Comparison of ENCODE assay signal across 8 mouse cellular contexts in genomic region chr17:7821553-7822186, GRCm38 (mm10). TPM values are rescaled to one million over a fixed set of nuclear protein-coding genes. Genes with fewer than 3 reads are reported as not detected.
DNase-seq lines count a peak whose midpoint lies in the region; ATAC-seq and TF ChIP-seq lines count a peak whose summit lies in the region.

No protein-coding gene starts in this region.

- H3K4me2 ChIP-seq in midbrain, embryonic 16.5 days (ENCODE audit: low read length), result no peak overlapping the region
- H3K4me2 ChIP-seq in heart, postnatal 0 days (ENCODE audit: low read depth, low read length), result no peak overlapping the region
- H3K4me2 ChIP-seq in limb, embryonic 14.5 days (replicated peaks; ENCODE audit: low read depth, low read length, severe bottlenecking), result no peak overlapping the region; the same call in 1 of the 2 replicates
- no peak overlapping the region for H3K4me2 ChIP-seq in stomach, postnatal 0 days (replicated peaks; ENCODE audit: low read depth)

- TF ChIP-seq POLR2A in cerebellum, adult 2 months (IDR thresholded peaks at IDR 0.05; ENCODE audit: borderline replicate concordance, insufficient read depth, low read length), result no peak
- TF ChIP-seq POLR2A in limb, embryonic 14.5 days (IDR thresholded peaks at IDR 0.05; ENCODE audit: borderline replicate concordance, extremely low read depth, insufficient read depth, insufficient read length), result no peak

- peak in 1 of 2 experiments; percentile 21 for DNase-seq in cerebellum, adult 2 months
- DNase-seq in cerebellum, adult 11 months, result no peak
- DNase-seq in midbrain, embryonic 10.5 days (ENCODE audit: low spot score), result peak; percentile 44
- peak; percentile 45 for DNase-seq in brain, adult 2 months (ENCODE audit: low read depth, low spot score)
- peak; percentile 36 for DNase-seq in heart, postnatal 0 days (ENCODE audit: low spot score)
- DNase-seq in limb, embryonic 14.5 days (ENCODE audit: low spot score), result peak; percentile 53
- DNase-seq in stomach, postnatal 0 days (ENCODE audit: low spot score), result peak; percentile 60

- TF ChIP-seq EP300 in heart, postnatal 0 days (IDR thresholded peaks at IDR 0.05; ENCODE audit: low read depth), result no peak
- no peak for TF ChIP-seq EP300 in stomach, postnatal 0 days (optimal IDR thresholded peaks at IDR 0.05)

- H3K9ac ChIP-seq in midbrain, embryonic 16.5 days (ENCODE audit: low read depth, low read length), result no peak overlapping the region
- H3K9ac ChIP-seq in heart, postnatal 0 days (replicated peaks; ENCODE audit: low read depth, low read length), result no peak overlapping the region
- no peak overlapping the region for H3K9ac ChIP-seq in limb, embryonic 14.5 days (ENCODE audit: low read depth, low read length, severe bottlenecking)
- H3K9ac ChIP-seq in stomach, postnatal 0 days (ENCODE audit: low read length), result no peak overlapping the region

- no peak overlapping the region for H3K4me3 ChIP-seq in cerebellum, adult 2 months (replicated peaks; ENCODE audit: insufficient read depth, low read depth, low read length)
- no peak overlapping the region for H3K4me3 ChIP-seq in midbrain, embryonic 10.5 days
- H3K4me3 ChIP-seq in midbrain, embryonic 16.5 days (ENCODE audit: low read depth, low read length), result no peak overlapping the region
- no peak overlapping the region for H3K4me3 ChIP-seq in heart, postnatal 0 days (ENCODE audit: low read depth, low read length)
- H3K4me3 ChIP-seq in limb, embryonic 14.5 days (replicated peaks; ENCODE audit: low read length), result no peak overlapping the region
- H3K4me3 ChIP-seq in stomach, postnatal 0 days (ENCODE audit: low read depth, low read length), result no peak overlapping the region

- no peaks in the 10 kb centered on the region for H3K36me3 ChIP-seq in midbrain, embryonic 10.5 days
- no peaks in the 10 kb centered on the region for H3K36me3 ChIP-seq in midbrain, embryonic 16.5 days (ENCODE audit: control insufficient read depth, insufficient read depth, low read length)
- no peaks in the 10 kb centered on the region for H3K36me3 ChIP-seq in heart, postnatal 0 days (replicated peaks; ENCODE audit: control insufficient read depth, insufficient read depth, low read length)
- H3K36me3 ChIP-seq in limb, embryonic 14.5 days (ENCODE audit: control insufficient read depth, insufficient read depth, low read length), result no peaks in the 10 kb centered on the region
- no peaks in the 10 kb centered on the region for H3K36me3 ChIP-seq in stomach, postnatal 0 days (ENCODE audit: control insufficient read depth, insufficient read depth, low read length)

- no peak overlapping the region for H3K27ac ChIP-seq in cerebellum, adult 2 months (ENCODE audit: insufficient read depth, low read length)
- H3K27ac ChIP-seq in midbrain, embryonic 10.5 days (replicated peaks), result no peak overlapping the region
- H3K27ac ChIP-seq in midbrain, embryonic 16.5 days (ENCODE audit: low read length), result no peak overlapping the region
- H3K27ac ChIP-seq in heart, postnatal 0 days (ENCODE audit: low read depth), result no peak overlapping the region
- H3K27ac ChIP-seq in limb, embryonic 14.5 days (replicated peaks; ENCODE audit: low read depth, low read length), result no peak overlapping the region
- no peak overlapping the region for H3K27ac ChIP-seq in stomach, postnatal 0 days (replicated peaks)

- no peaks in the 10 kb centered on the region for H3K4me1 ChIP-seq in cerebellum, adult 2 months (ENCODE audit: control insufficient read depth, insufficient read depth, low read length)
- H3K4me1 ChIP-seq in midbrain, embryonic 10.5 days, result peaks cover 3% of the 10 kb centered on the region
- no peaks in the 10 kb centered on the region; the same call in 1 of the 2 replicates for H3K4me1 ChIP-seq in midbrain, embryonic 16.5 days (ENCODE audit: control insufficient read depth, insufficient read depth, low read length)
- H3K4me1 ChIP-seq in heart, postnatal 0 days (ENCODE audit: control insufficient read depth, insufficient read depth), result 0 out of 2 replicates have a peak, but pooled peaks cover 5% of the 10 kb centered on the region
- no peaks in the 10 kb centered on the region for H3K4me1 ChIP-seq in limb, embryonic 14.5 days (ENCODE audit: control insufficient read depth, insufficient read depth, low read length)
- H3K4me1 ChIP-seq in stomach, postnatal 0 days (replicated peaks; ENCODE audit: control insufficient read depth, insufficient read depth), result no peaks in the 10 kb centered on the region

- no peak for ATAC-seq in midbrain, embryonic 16.5 days
- no peak for ATAC-seq in heart, postnatal 0 days (ENCODE audit: insufficient read depth, low read depth)
- no peak; the same call in 1 of the 2 replicates for ATAC-seq in limb, embryonic 14.5 days (ENCODE audit: low FRiP score, low read depth)
- no peak for ATAC-seq in stomach, postnatal 0 days (ENCODE audit: low FRiP score, low TSS enrichment)

- TF ChIP-seq CTCF in cerebellum, adult 2 months (IDR thresholded peaks at IDR 0.05; ENCODE audit: borderline replicate concordance, insufficient read depth, low read depth, low read length), result peak; percentile 57
- TF ChIP-seq CTCF in heart, postnatal 0 days (IDR thresholded peaks at IDR 0.05; ENCODE audit: low read depth), result peak; percentile 77
- peak; percentile 95 for TF ChIP-seq CTCF in stomach, postnatal 0 days (IDR thresholded peaks at IDR 0.05; ENCODE audit: low read depth)

- no peaks in the 10 kb centered on the region for H3K27me3 ChIP-seq in cerebellum, adult 2 months (ENCODE audit: control insufficient read depth, insufficient read depth, low read length)
- H3K27me3 ChIP-seq in midbrain, embryonic 10.5 days (ENCODE audit: low read depth, poor library complexity, severe bottlenecking), result peaks cover 20% of the 10 kb centered on the region
- H3K27me3 ChIP-seq in midbrain, embryonic 16.5 days (ENCODE audit: control insufficient read depth, insufficient read depth, low read depth, low read length), result peaks cover 5% of the 10 kb centered on the region
- H3K27me3 ChIP-seq in heart, postnatal 0 days (ENCODE audit: control insufficient read depth, insufficient read depth, low read length), result peaks cover 24% of the 10 kb centered on the region
- peaks cover 9% of the 10 kb centered on the region for H3K27me3 ChIP-seq in limb, embryonic 14.5 days (ENCODE audit: control insufficient read depth, insufficient read depth, low read length)
- H3K27me3 ChIP-seq in stomach, postnatal 0 days (ENCODE audit: control insufficient read depth, insufficient read depth, low read length), result no peaks in the 10 kb centered on the region

- no peaks in the 10 kb centered on the region for H3K9me3 ChIP-seq in midbrain, embryonic 10.5 days (replicated peaks)
- H3K9me3 ChIP-seq in midbrain, embryonic 16.5 days (replicated peaks; ENCODE audit: control insufficient read depth, low read length, poor library complexity, severe bottlenecking), result no peaks in the 10 kb centered on the region
- H3K9me3 ChIP-seq in heart, postnatal 0 days (replicated peaks; ENCODE audit: control insufficient read depth, low read length), result no peaks in the 10 kb centered on the region
- H3K9me3 ChIP-seq in limb, embryonic 14.5 days (ENCODE audit: control insufficient read depth, low read length), result no peaks in the 10 kb centered on the region
- H3K9me3 ChIP-seq in stomach, postnatal 0 days (ENCODE audit: control insufficient read depth, low read length), result no peaks in the 10 kb centered on the region

- whole genome bisulfite sequencing in cerebellum, adult 2 months, result 33% methylated on average over 17 of the region's 17 CpGs
- WGBS in midbrain, embryonic 10.5 days, result 36% methylated on average over 17 of the region's 17 CpGs
- 34% methylated on average over 17 of the region's 17 CpGs for WGBS in midbrain, embryonic 16.5 days
- 31% methylated on average over 17 of the region's 17 CpGs for WGBS in heart, postnatal 0 days
- 13% methylated on average over 17 of the region's 17 CpGs for WGBS in limb, embryonic 14.5 days
- 32% methylated on average over 17 of the region's 17 CpGs for WGBS in stomach, postnatal 0 days

RNA-seq across cellular contexts. Expression of gene Fndc1, which starts 5.4 kb away (rescaled TPM):
- 0.92 and 1.3 TPM in 2 replicates for polyA plus RNA-seq in cerebellum, adult 2 months (2012; rRNA removed)
- polyA plus RNA-seq in midbrain, embryonic 10.5 days (2016; fragmentation: Nextera tagmentation; extraction: Ambion mirVana), result 0.38 and 0.48 TPM in 2 replicates
- 6.6 and 7.8 TPM in 2 replicates for polyA plus RNA-seq in midbrain, embryonic 16.5 days (2015; fragmentation: Nextera tagmentation; extraction: Ambion mirVana)
- total RNA-seq in heart, postnatal 0 days (2014; rRNA removed; ENCODE audit: low replicate concordance), result 30.5 and 49.5 TPM in 2 replicates
- 22.1 and 26.0 TPM in 2 replicates for polyA plus RNA-seq in heart, postnatal 0 days (2015; fragmentation: Nextera tagmentation; extraction: Ambion mirVana)
- 58.4 and 61.9 TPM in 2 replicates for polyA plus RNA-seq in limb, embryonic 14.5 days (2012; rRNA removed)
- 71.7 and 82.3 TPM in 2 replicates for polyA plus RNA-seq in limb, embryonic 14.5 days (2014; fragmentation: Nextera tagmentation; extraction: Ambion mirVana)
- 25.7 and 27.0 TPM in 2 replicates for polyA plus RNA-seq in stomach, postnatal 0 days (2015; fragmentation: Nextera tagmentation; extraction: Ambion mirVana)
